Mouse (Mus musculus) layer of hippocampus, adult 9-10 months (tissue): ENCODE measurements around the gene L1cam.

Source experiments
- DNase-seq: peaks from one replicate; pipeline ENCODE4 v3.0.0; 2022; ENCODE audit warnings: low spot score

Gene L1cam

DNA sequence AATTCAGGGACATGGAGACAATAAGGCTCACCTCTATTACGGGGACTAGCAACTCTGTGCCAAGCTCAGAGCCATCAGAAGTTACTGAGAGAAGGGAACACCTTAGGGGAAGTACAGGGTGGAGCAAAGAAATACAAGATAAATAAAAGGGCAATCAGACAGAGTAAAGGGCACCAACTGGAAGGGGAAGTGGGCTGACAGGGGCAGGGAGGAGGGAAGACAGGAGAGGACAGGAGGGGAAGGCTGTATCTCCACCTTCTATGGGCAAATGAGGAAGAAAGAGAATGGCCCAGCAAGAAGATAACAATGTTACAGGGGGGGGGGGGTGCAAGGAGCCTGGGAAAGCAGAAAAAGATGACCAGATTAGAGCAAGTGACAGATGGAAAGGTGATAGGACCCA, 18.9 kb downstream of the L1cam start:
- DNase-seq = no peak

DNA sequence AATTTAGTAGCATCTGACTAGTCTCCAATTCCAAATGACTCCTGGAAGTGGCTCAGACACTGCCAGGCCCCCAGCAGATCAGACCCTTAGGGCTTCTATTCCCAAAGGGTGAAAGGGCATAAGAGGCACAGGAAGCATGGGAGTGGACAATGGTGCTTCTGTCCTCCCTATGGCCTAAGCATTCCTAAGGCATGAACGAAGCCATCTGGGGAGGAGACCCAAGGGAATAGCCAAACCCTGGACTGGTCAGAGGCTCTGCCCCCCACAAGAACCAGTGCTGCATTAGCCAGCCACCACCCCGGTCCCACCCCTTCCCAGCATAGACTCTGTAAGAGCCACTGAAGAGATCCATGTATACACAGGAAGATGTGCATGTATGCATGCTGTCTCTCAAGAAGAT, 20.0 kb downstream of the L1cam start:
- no peak for DNase-seq

DNA sequence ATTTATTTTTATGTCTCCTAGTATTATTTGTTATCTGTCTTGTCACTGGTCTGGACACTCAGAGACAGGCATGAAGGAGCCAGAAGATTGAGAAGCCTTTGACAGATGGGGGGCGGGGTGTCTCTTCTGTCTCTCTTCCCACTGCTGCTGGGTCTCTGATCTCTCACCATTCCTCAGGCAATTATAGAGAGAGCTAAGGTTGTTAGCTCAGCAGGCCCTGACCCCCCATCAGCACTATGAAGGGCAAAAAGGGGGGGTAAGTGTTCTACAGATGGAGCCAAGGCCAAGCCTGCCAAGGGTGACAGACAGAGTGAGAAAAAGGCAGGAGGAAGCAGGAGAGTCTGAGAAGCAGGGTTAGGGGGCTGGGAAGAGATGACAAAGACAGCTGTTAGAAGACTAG, 23.9 kb downstream of the L1cam start:
- DNase-seq = no peak

DNA sequence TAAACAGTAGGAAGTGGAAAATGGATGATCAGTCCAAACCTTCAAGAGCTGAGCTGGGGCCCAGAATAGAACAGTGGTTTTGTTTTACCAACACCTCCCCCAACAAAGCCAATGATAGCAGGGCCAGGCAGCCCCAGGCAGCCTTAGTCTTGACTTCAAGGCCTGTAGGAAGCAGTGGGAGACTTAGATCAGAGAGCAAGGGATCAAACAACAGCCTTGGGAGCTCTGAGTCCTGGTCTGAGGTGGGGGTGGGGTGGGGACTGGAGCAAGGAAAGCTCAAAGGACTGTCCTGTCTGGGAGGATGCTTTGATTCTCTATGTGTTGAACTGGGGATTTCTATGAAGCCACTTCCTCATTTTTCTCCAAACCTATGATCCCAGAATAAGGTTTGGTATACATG, 24.4 kb downstream of the L1cam start:
- no peak for DNase-seq

DNA sequence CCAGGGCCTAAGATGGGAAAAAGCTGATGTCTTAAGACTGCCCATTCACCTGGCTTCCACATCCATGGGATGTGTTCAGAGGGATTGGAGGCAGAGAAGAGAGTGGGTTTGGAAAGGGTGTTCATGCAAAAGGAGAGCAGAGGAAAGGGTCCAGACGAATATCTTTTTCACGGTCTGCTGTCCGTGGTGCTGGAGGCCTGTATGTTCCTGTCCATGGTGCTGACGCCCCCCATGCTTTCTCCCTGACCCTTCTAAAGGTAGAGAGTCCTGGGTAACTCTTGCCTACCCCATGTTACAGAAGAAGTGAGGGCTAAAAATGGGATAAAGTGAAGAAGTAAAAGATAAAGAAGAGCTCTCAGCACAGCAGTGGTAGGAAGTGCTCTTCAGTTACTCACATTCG, 26.6 kb downstream of the L1cam start:
- DNase-seq = no peak

DNA sequence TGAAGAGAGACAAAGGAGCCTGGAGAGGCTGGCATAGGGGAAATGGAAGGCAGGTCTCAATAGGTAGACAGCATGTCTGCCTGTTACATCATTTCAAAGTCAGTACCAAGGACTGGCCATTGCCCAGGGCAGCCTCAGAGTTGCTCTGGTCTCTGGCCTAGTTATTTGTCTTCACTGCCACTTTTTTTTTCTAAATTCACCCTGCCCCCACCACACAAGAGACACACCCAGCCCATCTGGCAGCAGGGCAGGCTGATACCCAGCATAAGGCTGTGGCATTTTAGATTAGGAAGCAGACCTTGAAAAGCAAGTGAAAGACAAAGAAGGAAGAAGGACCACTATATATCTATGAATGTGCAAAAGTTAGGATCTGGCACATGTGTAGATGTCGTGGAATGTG, 28.1 kb downstream of the L1cam start:
- DNase-seq = no peak

DNA sequence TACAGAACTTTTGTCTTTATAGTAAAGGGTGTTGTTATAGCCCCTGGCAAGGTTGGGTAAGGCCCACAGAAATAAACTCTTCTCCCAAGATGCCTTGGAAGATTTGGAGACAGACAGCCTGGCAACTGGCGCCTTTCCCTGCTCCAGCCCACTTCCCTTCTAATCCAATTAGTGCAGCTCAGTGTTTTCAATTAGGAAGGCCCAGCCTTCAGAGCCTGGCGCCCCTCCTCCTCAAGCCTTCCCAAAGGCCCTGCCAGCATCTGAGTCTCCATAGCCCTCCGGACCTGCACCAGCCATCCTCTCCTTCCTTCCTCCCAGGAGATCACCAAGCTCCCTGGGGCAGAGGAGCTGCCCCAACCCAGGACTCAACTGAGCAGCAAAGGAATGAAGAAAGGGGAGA, 28.6 kb downstream of the L1cam start:
- DNase-seq = no peak

DNA sequence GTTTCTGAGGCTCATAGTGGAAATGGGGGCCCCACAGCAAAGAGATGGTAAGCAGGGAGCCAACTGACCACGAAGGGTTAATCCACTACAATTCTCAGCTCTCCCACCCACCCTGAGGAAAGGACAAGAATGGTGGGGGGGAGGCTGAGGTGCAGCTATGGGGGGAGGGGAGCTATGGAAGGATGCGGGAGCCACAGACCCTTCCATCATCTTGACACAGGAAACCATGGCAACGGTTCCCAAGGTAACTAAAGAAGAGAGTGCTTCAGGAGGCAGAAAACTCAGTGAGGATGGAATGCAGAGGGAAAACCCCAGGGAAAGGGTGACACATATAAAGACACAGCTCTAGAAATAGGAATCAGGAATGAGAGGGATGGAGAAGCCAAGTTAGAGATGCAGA, 31.2 kb downstream of the L1cam start:
- DNase-seq = no peak

DNA sequence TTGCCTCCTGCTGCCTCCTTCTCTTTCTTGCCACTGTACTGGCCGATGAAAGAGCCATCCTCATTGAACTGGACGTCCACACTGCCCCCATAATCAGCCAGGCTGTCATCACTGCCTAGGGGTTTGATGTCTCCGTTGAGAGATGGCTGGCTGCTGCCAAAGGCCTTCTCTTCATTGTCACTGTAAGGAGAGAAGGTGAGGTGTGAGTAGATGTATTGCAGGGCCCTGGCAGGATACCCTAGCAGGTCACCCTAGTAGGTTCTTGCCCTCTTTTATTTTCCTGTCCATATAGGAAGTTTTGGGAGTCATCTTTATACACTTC, 40.9 kb downstream of the L1cam start:
- DNase-seq = no peak

DNA sequence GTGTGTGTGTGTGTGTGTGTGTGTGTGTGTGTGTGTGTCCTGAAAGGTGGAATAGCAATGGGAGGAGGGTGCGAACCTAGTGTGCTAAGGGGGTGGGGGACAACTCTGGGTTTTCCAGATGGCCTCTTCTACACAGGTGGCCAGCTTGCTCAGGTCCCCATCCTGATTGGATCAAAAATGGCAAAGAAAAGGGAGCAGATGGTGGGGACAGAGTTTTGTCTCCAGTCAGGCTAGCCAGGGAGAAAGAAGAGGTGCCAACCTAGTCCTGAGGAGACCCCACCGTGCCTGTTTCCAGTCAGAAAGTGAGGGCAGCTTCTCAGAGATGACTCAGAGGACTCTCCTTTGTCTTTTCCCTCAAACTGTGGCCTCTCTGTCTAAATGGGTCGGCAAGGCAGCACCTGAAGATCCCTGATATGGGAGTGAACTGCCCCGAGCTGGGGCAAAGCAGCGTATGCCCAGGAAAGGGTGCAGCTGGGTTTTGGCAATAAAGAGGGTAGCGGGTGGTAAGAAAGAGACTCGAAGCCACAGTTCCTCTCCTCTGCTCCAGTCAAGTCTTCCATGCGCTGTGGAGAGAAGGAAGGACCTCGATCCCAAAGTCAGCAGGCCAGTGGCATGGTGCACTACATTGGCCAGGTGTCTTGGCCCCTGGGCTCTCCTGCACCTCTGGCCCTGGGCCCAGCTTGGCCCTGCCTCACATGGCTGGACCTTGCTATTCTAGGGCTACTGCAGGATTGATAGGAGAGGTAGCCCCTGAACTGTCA, 41.4 kb downstream of the L1cam start:
- no peak for DNase-seq

DNA sequence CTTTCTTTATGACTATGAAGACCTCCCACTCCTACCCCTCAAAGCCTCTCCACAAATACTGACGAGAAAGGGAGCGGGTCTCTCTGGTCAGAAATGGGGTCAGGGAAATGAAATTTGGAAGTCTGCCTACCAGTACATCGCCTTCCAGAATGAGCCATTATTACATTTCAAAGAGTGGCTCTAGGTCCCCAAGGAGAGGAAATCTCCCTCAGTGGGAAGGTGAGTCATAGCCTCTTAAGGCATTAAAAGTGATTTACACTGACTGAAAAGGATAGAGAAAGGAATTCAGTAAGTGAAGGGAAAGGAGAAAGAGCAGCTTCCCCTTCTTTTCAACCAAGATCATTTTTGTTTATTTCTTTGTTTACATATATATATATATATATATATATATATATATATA, 59.2 kb downstream of the L1cam start:
- DNase-seq = no peak

DNA sequence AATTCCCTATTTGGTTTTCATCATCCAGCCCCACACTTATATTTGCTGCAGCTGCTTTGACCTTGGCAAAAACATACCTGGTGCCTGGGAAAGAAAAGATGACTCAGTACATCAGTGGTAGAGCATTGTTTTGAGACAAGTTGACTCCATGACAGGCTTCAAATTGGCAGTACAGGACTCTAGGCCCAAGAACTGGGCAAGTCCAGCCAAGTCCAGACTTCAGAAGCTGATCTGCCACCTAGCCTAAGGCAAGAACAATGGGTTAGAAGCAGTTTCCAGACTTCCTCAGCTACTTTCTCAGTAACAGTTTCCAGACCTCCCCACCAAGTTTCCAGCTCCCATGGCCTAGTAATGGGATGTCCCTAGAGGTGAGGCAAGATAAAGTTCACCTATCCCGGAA, 60.2 kb downstream of the L1cam start:
- DNase-seq = no peak

DNA sequence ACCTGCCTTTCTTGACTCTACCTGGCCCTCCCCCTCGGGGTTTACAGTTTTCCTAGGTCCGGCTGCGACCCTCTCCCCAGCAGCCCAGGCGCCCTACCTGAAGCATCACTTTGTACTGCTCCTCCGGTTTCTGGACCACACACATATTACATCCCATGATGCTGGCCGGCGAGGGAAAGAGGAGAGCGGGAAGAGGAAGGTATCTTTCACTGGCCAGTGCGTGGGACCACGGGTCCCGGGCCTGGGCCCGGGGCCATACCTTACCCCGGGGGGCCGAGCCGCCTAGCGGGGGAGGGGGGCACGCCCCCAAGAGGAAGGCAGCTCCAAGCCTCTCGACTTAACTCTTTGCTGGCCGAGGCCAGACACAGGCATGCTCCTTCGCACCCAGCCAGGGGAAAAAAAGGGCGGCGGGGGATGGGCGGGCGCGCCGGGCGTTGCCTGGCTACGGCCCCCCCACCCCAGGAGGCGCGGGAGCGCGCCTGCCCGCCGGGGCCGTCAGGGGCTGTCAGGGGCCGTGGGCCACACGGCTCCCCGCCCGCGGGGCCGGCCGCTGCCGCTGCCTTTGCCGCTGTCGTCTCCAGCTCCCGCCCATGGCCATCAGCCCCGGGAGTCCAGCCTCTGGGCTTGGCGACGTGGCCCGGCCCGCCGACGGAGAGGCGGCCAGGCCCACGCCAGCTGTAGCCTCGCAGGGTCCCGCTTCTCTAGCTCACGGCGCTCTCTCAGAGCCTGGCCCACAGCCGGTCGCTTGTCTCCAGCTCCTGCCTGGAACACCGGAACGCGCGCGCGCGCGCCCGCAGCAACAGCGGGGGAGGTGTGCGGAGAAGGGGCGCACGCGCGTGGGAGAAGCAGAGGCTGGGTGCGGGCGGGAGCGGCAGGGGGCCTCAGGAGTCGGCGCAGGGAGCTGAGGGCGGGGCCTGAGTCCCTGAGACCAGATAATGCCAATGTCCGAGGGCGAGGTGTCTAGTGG, 71.4 kb downstream of the L1cam start, which contains the start of gene Pdzd4:
Gene Pdzd4 (minus strand): TSS at position 785 of the 967 bp plus-strand sequence.
- no peak for DNase-seq

DNA sequence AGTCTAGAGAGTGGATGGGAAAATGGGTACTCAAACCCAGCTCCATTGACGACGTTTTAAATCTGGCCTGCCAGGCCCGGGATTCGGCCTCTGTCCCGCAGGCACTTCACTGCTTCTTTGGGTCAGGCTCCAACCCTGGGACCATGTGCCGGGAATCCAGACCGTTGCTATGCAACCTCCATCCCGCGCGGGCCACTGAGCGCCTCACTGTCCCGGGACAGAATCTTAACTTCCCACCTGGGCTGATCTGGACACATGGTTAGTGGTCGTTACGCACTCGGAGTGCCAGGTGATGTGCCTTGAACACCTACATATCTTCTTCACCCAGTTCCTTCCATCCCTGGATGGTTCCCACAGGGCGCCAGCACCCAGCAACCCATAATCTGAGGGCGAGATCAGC, 72.2 kb downstream of the L1cam start:
- DNase-seq = no peak

DNA sequence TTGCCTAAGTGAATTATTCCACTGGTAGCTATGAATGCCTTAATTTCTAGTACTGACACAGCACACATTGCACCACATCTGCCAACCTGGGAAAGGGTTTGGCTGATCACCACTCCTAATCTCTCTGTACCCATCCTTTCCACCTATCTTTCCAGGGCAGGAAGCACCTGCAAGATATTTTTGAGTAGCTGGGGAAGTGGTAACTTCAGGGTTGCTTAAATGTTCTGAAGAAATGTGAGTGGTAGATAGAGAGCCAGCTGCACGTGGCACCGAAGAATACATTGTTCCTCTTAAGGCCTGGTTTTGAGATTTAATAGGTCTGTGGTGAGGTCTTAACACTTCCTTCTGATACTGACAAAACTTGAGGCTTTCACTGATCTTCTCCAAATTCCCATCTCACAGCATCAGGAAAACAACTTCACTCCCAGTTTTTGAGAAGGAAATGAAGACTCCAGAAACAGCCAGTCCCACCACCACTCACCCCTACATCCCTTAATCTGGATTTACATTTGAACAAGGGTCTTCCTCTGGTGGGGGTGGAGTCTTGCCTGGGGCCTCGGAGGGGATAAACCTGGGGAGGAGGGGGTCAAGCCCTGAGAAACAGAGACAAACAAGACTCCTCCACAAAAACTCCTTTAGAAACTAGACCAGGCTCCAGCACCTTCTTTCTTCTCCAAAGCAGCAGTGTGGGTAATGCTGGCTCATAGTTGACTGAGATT, 79.2 kb downstream of the L1cam start:
- no peak for DNase-seq

DNA sequence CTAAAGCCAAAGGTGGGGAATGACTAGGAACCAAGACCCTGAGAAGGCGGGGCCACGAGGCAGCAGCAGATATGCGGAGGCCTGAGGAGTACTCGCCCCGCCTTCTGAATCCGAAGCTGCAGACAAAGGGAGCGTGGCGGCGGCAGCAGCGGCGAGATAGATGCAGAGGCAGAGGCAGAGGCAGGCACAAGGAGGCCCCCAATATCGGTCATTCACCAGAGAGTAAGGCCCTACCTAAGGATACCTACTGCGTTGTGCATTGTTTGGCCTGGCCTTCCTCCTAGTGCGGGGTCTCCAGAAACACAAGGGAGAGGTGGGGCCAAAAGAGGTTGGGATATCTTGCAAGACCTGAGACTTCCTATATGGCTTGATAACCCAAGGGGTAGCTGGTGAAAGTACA, 80.8 kb downstream of the L1cam start:
- no peak for DNase-seq

DNA sequence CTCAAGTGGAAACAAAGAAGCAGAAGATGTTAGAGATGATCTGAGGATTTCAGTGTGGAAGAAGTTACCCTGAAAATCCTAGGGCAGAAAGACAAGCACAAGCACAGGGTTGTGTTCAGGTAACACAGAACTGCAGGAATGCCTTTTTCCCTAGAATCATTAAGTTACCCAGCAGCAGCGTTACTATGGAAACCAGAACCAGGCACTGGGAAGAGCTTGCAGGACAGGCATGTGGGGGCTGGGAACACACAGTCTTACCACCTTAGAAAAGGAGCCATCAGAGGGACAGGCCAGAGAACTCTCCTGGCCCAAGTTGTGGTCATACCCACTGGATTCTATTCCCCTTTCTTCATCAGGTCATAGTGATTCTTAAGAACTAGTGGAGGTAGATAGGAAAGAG, 90.1 kb downstream of the L1cam start:
- no peak for DNase-seq
